Mouse (Mus musculus): ENCODE results near the gene Tbc1d22b.

- TF ChIP-seq POLR2A (IDR thresholded peaks at IDR 0.05; ENCODE audit: low read depth, low read length), result no peak
- no peak for TF ChIP-seq CTCF (IDR thresholded peaks at IDR 0.05; ENCODE audit: borderline replicate concordance, insufficient read depth, low read length)
Measured at GRCm38 (mm10) chr17:29556456-29556855, 6.9 kb downstream of the Tbc1d22b start.

Measured in embryonic fibroblast, embryonic 13.5 days (primary cell).